Mouse (Mus musculus) spleen, adult 2 months (tissue): ENCODE measurements around the gene Krt20.

ENCODE experiments used
- CTCF ChIP-seq: fragments of 200-500 bp; IDR thresholded peaks from 2 replicates; pipeline ENCODE4 v1.5.1; 2011; ENCODE audit warnings: mild to moderate bottlenecking, inconsistent platforms; ENCODE audit not compliant: insufficient read depth, insufficient read length, insufficient replicate concordance; ENCODE audit errors: extremely low read depth
- POLR2A ChIP-seq: fragments of 200-500 bp; IDR thresholded peaks from 2 replicates; pipeline ENCODE4 v1.6.1; 2011; ENCODE audit warnings: low read depth, low read length, inconsistent platforms

DNA sequence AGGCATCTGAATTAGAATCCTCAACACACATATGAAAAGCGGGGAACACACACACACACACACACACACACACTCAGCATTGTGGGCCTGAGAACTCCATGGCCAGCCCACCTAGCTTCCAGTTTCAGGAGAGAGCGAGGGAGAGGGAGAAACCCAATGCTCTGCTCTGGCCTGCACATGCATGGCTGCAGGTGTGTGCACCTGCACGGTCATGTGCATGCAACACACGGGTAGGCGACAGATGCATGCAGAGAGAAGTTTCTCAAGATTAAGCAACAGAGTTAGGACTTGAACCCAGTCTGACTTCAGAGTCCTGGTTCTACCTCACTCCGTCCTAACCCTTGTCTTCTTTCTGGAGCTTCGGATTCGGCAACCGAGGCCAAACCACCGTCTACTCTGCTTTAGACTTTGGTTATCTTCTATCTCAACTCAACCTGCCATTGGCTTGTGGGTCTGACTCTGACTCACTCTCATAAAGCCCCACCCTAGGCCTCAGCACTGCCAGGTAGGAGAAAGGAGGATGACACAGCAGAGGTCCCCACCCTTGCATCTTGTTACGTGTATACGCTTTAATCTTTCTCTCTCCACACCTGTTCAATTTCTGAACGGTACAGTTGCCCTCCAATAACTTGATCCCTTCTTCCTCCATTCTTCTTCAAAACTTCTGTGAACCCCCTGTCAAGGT lies 23.3 kb downstream of the Krt20 start:
- TF ChIP-seq CTCF (no peak), POLR2A (no peak)
